Mouse (Mus musculus) midbrain, postnatal 0 days (tissue): ENCODE data around the gene Aig1. TPM values are rescaled to one million over a fixed set of nuclear protein-coding genes. Genes with fewer than 3 reads are reported as not detected.

Experiments used
- ATAC-seq: fragments of 200-750 bp; cut with Nextera tagmentation; 2 replicates; pipeline ENCODE4 v1.8.0; 2017; ENCODE audit warnings: moderate number of reproducible peaks, mild to moderate bottlenecking, moderate TSS enrichment, moderate library complexity; ENCODE audit not compliant: low FRiP score
- DNase-seq: peaks from one replicate; pipeline ENCODE4 v3.0.0-alpha.2; 2015; ENCODE audit warnings: low spot score
- H3K27ac ChIP-seq: fragments of 300-500 bp; sonication (generic); 2 replicates; pipeline ENCODE4 v1.5.1; 2014; ENCODE audit warnings: low read depth, mild to moderate bottlenecking, low read length, mixed read lengths
- H3K27me3 ChIP-seq: fragments of 300-500 bp; sonication (generic); 2 replicates; pipeline ENCODE4 v1.6.1; 2014; ENCODE audit warnings: low read length, control low read depth, mixed read lengths; ENCODE audit not compliant: insufficient read depth
- H3K36me3 ChIP-seq: fragments of 300-500 bp; sonication (generic); 2 replicates; pipeline ENCODE4 v1.6.1; 2014; ENCODE audit warnings: low read length, control low read depth, mixed read lengths; ENCODE audit not compliant: insufficient read depth
- H3K4me1 ChIP-seq: fragments of 300-500 bp; sonication (generic); 2 replicates; pipeline ENCODE4 v1.6.1; 2014; ENCODE audit warnings: mild to moderate bottlenecking, control low read depth, antibody characterized with exemption, low read length, mixed read lengths; ENCODE audit not compliant: insufficient read depth
- H3K4me2 ChIP-seq: fragments of 300-500 bp; sonication (generic); 2 replicates; pipeline ENCODE4 v1.6.1; 2014; ENCODE audit warnings: low read depth, mild to moderate bottlenecking, low read length, mixed read lengths; ENCODE audit not compliant: poor library complexity, severe bottlenecking
- H3K4me3 ChIP-seq: fragments of 300-500 bp; sonication (generic); 2 replicates; pipeline ENCODE4 v1.5.1; 2014; ENCODE audit warnings: low read depth, mild to moderate bottlenecking, low read length, moderate library complexity
- H3K9ac ChIP-seq: fragments of 300-500 bp; sonication (generic); replicated peaks from 2 replicates; pipeline ENCODE4 v1.6.1; 2014; ENCODE audit warnings: mild to moderate bottlenecking, low read length, moderate library complexity, mixed read lengths; ENCODE audit not compliant: poor library complexity, severe bottlenecking
- H3K9me3 ChIP-seq: fragments of 300-500 bp; sonication (generic); 2 replicates; pipeline ENCODE4 v1.6.1; 2016; ENCODE audit warnings: low read length, control low read depth
- CTCF ChIP-seq: IDR thresholded peaks from 2 replicates; pipeline ENCODE4 v1.5.1; 2016; ENCODE audit warnings: antibody characterized with exemption, mild to moderate bottlenecking
- WGBS: fragments of 180-500 bp; shearing (Covaris S2); extraction: QIAGEN DNeasy Blood & Tissue Kit; methylation state at CpG from one replicate; pipeline ENCODE4 v1.1.7; 2014; 5-methylcytosine and 5-hydroxymethylcytosine counted together
- polyA plus RNA-seq: library from polyadenylated mRNA; unstranded; fragments of >200 nt; fragmentation: Nextera tagmentation; extraction: Ambion mirVana; gene quantifications from 2 replicates; pipeline ENCODE4 v1.2.1, GENCODE M21; 2015
- total RNA-seq: library from RNA; depleted of rRNA; stranded (reverse); fragments of >200 nt; gene quantifications from 2 replicates; pipeline ENCODE4 v1.2.3, GENCODE M21; 2014

The Aig1 gene
- total and polyA plus RNA-seq, 2 experiments from 2014 or later: 101 to 103 TPM

- DNase-seq (no peak), ATAC-seq (no peak)
- 84% methylated on average over 7 of the region's 7 CpGs for WGBS
- H3K27me3 ChIP-seq: no peaks in the 10 kb centered on the region
- no peak overlapping the region for H3K9ac ChIP-seq
- no peak for TF ChIP-seq CTCF
- H3K4me1 ChIP-seq: no peaks in the 10 kb centered on the region
- H3K4me3 ChIP-seq: no peak overlapping the region
- 0 out of 2 replicates have a peak, but pooled peaks cover 2% of the 10 kb centered on the region for H3K36me3 ChIP-seq
- no peak overlapping the region for H3K27ac ChIP-seq
- H3K9me3 ChIP-seq: no peaks in the 10 kb centered on the region
- H3K4me2 ChIP-seq: no peak overlapping the region
Measured at GRCm38 (mm10) chr10:13832546-13833033, 36.2 kb downstream of the Aig1 start.

GRCm38 (mm10) chr10:13827150-13827549 is 41.6 kb downstream of the Aig1 start:
- Histone ChIP-seq H3K36me3 (0 out of 2 replicates have a peak, but pooled peaks cover 9% of the 10 kb centered on the region), H3K27ac (no peak overlapping the region), H3K9me3 (no peaks in the 10 kb centered on the region), H3K4me2 (no peak overlapping the region), H3K9ac (no peak overlapping the region), H3K4me3 (no peak overlapping the region), H3K27me3 (no peaks in the 10 kb centered on the region), H3K4me1 (no peaks in the 10 kb centered on the region)
- ATAC-seq (no peak), DNase-seq (no peak)
- no peak for TF ChIP-seq CTCF
- 96% methylated on average over 8 of the region's 8 CpGs for WGBS

GRCm38 (mm10) chr10:13813591-13813990 is 55.2 kb downstream of the Aig1 start:
- no peak for DNase-seq
- Histone ChIP-seq H3K27ac (no peak overlapping the region), H3K36me3 (no peaks in the 10 kb centered on the region), H3K9ac (no peak overlapping the region), H3K9me3 (no peaks in the 10 kb centered on the region), H3K4me1 (no peaks in the 10 kb centered on the region), H3K4me3 (no peak overlapping the region), H3K27me3 (no peaks in the 10 kb centered on the region), H3K4me2 (no peak overlapping the region)
- no peak for TF ChIP-seq CTCF
- ATAC-seq: no peak
- WGBS: 94% methylated on average over 5 of the region's 5 CpGs

- no peak for DNase-seq
- no peak for TF ChIP-seq CTCF
- Histone ChIP-seq H3K27ac (no peak overlapping the region), H3K9me3 (no peaks in the 10 kb centered on the region), H3K4me3 (no peak overlapping the region), H3K9ac (no peak overlapping the region), H3K4me1 (no peaks in the 10 kb centered on the region), H3K4me2 (no peak overlapping the region), H3K27me3 (no peaks in the 10 kb centered on the region), H3K36me3 (no peaks in the 10 kb centered on the region)
- 88% methylated on average over 1 of the region's 1 CpGs for WGBS
- ATAC-seq: no peak
Measured at GRCm38 (mm10) chr10:13808291-13808690, 60.5 kb downstream of the Aig1 start.

GRCm38 (mm10) chr10:13806806-13807205 is 62.0 kb downstream of the Aig1 start:
- no peak for DNase-seq
- Histone ChIP-seq H3K4me1 (no peaks in the 10 kb centered on the region), H3K9me3 (no peaks in the 10 kb centered on the region), H3K4me3 (no peak overlapping the region), H3K27ac (no peak overlapping the region), H3K4me2 (no peak overlapping the region), H3K9ac (no peak overlapping the region), H3K36me3 (no peaks in the 10 kb centered on the region), H3K27me3 (no peaks in the 10 kb centered on the region)
- no peak for ATAC-seq
- TF ChIP-seq CTCF: no peak

GRCm38 (mm10) chr10:13801296-13801695 is 67.5 kb downstream of the Aig1 start:
- no peaks in the 10 kb centered on the region for H3K4me1 ChIP-seq
- 89% methylated on average over 5 of the region's 5 CpGs for WGBS

More at GRCm38 (mm10) chr10:13801296-13801695, 67.5 kb downstream of the Aig1 start:
- H3K9me3 ChIP-seq: no peaks in the 10 kb centered on the region
- H3K4me3 ChIP-seq: no peak overlapping the region
- H3K9ac ChIP-seq: no peak overlapping the region
- no peak overlapping the region for H3K27ac ChIP-seq
- no peak for TF ChIP-seq CTCF
- DNase-seq (no peak), ATAC-seq (no peak)
- no peaks in the 10 kb centered on the region for H3K36me3 ChIP-seq
- H3K27me3 ChIP-seq: no peaks in the 10 kb centered on the region
- no peak overlapping the region for H3K4me2 ChIP-seq
